Mouse (Mus musculus): ENCODE data around the gene Lrp2bp. TPM values are rescaled to one million over a fixed set of nuclear protein-coding genes. Genes with fewer than 3 reads are reported as not detected.

Lrp2bp gene
- 0.38 and 0.45 TPM in 2 replicates for polyA plus RNA-seq (2012; rRNA removed)

GRCm38 (mm10) chr8:45999138-45999783 lies at the start of gene Lrp2bp:
Lrp2bp (plus strand) TSS chr8:45999303.
- no peaks in the 10 kb centered on the region for H3K4me1 ChIP-seq (ENCODE audit: control insufficient read depth, insufficient read depth, low read length)
- H3K4me3 ChIP-seq (ENCODE audit: insufficient read depth, low read length), result peak within 1 kb of the TSS; percentile 63
- peak within 1 kb of the TSS; percentile 95 for H3K27ac ChIP-seq (ENCODE audit: insufficient read depth, low read length)
- TF ChIP-seq CTCF (IDR thresholded peaks at IDR 0.05; ENCODE audit: extremely low read depth, insufficient read depth, low read length), result no peak
- 0 out of 2 replicates have a peak, but pooled peaks have one; percentile 26 for TF ChIP-seq POLR2A (IDR thresholded peaks at IDR 0.05; ENCODE audit: extremely low read depth, insufficient read depth, low read length)

GRCm38 (mm10) chr8:45950622-45951021 lies 48.5 kb upstream of the Lrp2bp start:
- Histone ChIP-seq H3K4me1 (ENCODE audit: control insufficient read depth, insufficient read depth, low read length) (no peaks in the 10 kb centered on the region), H3K27ac (ENCODE audit: insufficient read depth, low read length) (no peak overlapping the region), H3K4me3 (ENCODE audit: insufficient read depth, low read length) (no peak overlapping the region)
- TF ChIP-seq POLR2A (IDR thresholded peaks at IDR 0.05; ENCODE audit: extremely low read depth, insufficient read depth, low read length) (no peak), CTCF (IDR thresholded peaks at IDR 0.05; ENCODE audit: extremely low read depth, insufficient read depth, low read length) (no peak)

GRCm38 (mm10) chr8:45970894-45971293 lies 28.2 kb upstream of the Lrp2bp start:
- TF ChIP-seq POLR2A (IDR thresholded peaks at IDR 0.05; ENCODE audit: extremely low read depth, insufficient read depth, low read length), result no peak
- 0 out of 2 replicates have a peak, but pooled peaks have one; percentile 0 for TF ChIP-seq CTCF (IDR thresholded peaks at IDR 0.05; ENCODE audit: extremely low read depth, insufficient read depth, low read length)
- no peak overlapping the region for H3K4me3 ChIP-seq (ENCODE audit: insufficient read depth, low read length)

GRCm38 (mm10) chr8:45973988-45974505 lies 25.1 kb upstream of the Lrp2bp start:
- TF ChIP-seq CTCF (IDR thresholded peaks at IDR 0.05; ENCODE audit: extremely low read depth, insufficient read depth, low read length) (no peak), POLR2A (IDR thresholded peaks at IDR 0.05; ENCODE audit: extremely low read depth, insufficient read depth, low read length) (no peak)
- Histone ChIP-seq H3K4me1 (ENCODE audit: control insufficient read depth, insufficient read depth, low read length) (peaks cover 3% of the 10 kb centered on the region; the same call in 1 of the 2 replicates), H3K4me3 (ENCODE audit: insufficient read depth, low read length) (no peak overlapping the region; the same call in 1 of the 2 replicates), H3K27ac (ENCODE audit: insufficient read depth, low read length) (no peak overlapping the region)

More at GRCm38 (mm10) chr8:45970894-45971293, 28.2 kb upstream of the Lrp2bp start:
- H3K27ac ChIP-seq (ENCODE audit: insufficient read depth, low read length), result no peak overlapping the region
- H3K4me1 ChIP-seq (ENCODE audit: control insufficient read depth, insufficient read depth, low read length), result no peaks in the 10 kb centered on the region

- H3K4me3 ChIP-seq (ENCODE audit: insufficient read depth, low read length), result peak within 1 kb of the TSS; percentile 47
- peaks cover 3% of the 10 kb centered on the region; the same call in 1 of the 2 replicates for H3K4me1 ChIP-seq (ENCODE audit: control insufficient read depth, insufficient read depth, low read length)
- H3K27ac ChIP-seq (ENCODE audit: insufficient read depth, low read length), result 0 out of 2 replicates have a peak within 1 kb of the TSS, but pooled peaks have one; percentile 9
- 0 out of 2 replicates have a peak, but pooled peaks have one; percentile 12 for TF ChIP-seq CTCF (IDR thresholded peaks at IDR 0.05; ENCODE audit: extremely low read depth, insufficient read depth, low read length)
- peak; percentile 92 for TF ChIP-seq POLR2A (IDR thresholded peaks at IDR 0.05; ENCODE audit: extremely low read depth, insufficient read depth, low read length)
Observed at GRCm38 (mm10) chr8:45975126-45975836, 23.8 kb upstream of the Lrp2bp start, which contains the start of the genes 1700029J07Rik and Ufsp2. 1700029J07Rik (minus strand) TSS chr8:45975252. Ufsp2 (plus strand) TSS chr8:45975528.

DNA sequence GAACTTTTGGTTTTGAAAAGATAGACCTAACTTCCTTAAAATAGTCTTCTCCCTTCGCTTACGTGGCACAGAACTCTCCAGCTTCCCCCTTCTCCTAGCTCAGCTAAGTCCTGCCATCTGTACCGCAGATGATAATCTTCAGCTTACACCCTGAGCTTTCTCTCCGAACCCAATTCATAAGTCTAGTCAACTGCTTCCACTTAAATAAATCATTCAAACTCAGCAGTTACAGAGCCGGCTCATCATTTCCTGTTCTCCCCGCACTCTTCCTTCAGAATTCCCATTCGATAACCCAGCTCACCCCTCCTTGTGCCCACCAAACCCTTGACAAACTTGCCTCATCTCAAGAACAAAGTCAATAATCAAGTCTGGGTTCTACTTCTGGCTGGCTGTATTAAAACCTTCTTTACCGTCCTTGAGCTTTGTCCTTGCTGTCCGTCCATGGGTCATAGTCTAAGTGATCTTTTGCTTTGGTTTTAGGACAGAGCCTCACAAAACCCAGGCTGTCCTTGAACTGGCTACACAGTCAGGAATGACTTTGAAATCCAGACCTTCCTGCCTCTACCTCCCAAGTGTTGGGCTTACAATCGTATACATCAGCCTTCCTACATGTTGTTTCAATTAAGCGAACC lies 23.1 kb upstream of the Lrp2bp start:
- Histone ChIP-seq H3K4me3 (ENCODE audit: insufficient read depth, low read length) (peak overlapping the region; percentile 47), H3K27ac (ENCODE audit: insufficient read depth, low read length) (no peak overlapping the region), H3K4me1 (ENCODE audit: control insufficient read depth, insufficient read depth, low read length) (peaks cover 3% of the 10 kb centered on the region; the same call in 1 of the 2 replicates)
- no peak for TF ChIP-seq POLR2A (IDR thresholded peaks at IDR 0.05; ENCODE audit: extremely low read depth, insufficient read depth, low read length)
- TF ChIP-seq CTCF (IDR thresholded peaks at IDR 0.05; ENCODE audit: extremely low read depth, insufficient read depth, low read length), result no peak

DNA sequence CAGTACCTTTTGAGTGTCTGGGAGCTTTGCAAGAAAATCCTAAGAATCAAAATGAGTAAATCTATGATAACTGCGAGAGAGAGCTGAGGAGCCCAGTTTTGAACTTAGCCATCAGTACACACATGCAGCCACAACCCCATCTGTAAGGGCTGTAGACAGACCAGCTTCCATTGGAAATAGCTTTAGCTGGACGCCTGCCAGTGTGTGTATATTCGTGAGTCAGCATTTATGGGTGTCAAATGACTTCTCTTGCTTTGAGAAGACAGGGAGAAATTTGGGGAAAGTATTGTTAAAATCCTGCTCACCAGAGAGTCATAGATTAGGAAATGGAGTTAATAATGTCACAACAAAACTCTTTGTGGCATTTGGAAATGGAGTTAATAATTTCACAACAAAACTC lies 12.4 kb upstream of the Lrp2bp start:
- H3K4me1 ChIP-seq (ENCODE audit: control insufficient read depth, insufficient read depth, low read length), result no peaks in the 10 kb centered on the region
- no peak overlapping the region for H3K4me3 ChIP-seq (ENCODE audit: insufficient read depth, low read length)
- no peak overlapping the region for H3K27ac ChIP-seq (ENCODE audit: insufficient read depth, low read length)
- TF ChIP-seq CTCF (IDR thresholded peaks at IDR 0.05; ENCODE audit: extremely low read depth, insufficient read depth, low read length) (no peak), POLR2A (IDR thresholded peaks at IDR 0.05; ENCODE audit: extremely low read depth, insufficient read depth, low read length) (no peak)

DNA sequence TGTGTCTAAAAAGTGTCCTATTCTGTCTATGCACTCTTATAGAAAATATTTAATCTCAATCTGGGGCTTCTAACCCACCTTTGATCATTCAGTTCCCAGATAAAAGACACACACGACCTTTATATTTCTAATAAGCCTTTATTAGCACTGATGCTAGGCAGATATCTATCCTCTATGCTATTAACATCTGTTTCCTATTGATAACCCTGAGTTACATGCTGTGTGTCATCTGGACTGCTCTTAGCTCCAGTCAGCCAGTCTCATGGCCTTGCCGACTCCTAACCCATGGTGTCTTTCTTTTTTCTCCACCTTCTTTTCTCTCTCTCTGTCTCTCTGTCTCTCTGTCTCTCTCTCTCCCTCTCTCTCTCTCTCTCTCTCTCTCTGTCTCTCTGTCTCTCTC lies 10.9 kb upstream of the Lrp2bp start:
- no peaks in the 10 kb centered on the region for H3K4me1 ChIP-seq (ENCODE audit: control insufficient read depth, insufficient read depth, low read length)
- no peak for TF ChIP-seq CTCF (IDR thresholded peaks at IDR 0.05; ENCODE audit: extremely low read depth, insufficient read depth, low read length)
- no peak overlapping the region for H3K4me3 ChIP-seq (ENCODE audit: insufficient read depth, low read length)
- H3K27ac ChIP-seq (ENCODE audit: insufficient read depth, low read length), result no peak overlapping the region

DNA sequence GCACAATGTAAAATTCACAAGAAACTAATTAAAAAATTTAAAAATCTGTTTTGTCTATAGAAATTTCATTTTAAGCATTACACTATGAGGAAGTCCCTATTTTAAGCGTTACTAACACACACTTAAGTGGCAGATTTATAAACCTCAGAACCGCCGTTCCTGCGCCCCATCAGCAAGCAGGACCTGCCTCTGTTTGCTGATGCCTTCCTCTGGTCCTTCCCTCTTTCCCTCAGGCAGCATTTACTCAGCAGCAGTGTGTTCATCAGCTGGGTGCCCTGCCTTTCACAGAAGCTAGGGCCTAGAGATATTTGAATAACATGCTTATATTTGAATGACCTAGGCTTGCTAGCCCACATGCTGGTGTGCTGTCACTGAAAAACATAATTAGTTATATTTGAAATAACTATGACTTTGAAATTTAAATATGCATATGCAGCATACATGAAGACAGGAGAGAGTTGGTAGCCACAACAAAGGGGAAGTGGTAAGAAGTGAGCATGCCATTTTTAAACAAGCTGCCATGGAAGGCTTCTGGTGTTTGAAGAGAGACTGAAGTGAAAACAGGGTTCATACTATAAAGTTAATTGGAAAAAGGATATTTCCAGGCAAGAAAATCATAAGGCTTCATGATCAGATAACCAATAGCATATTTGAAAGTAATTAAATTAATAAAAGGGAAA lies 8.3 kb upstream of the Lrp2bp start:
- Histone ChIP-seq H3K27ac (ENCODE audit: insufficient read depth, low read length) (no peak overlapping the region), H3K4me1 (ENCODE audit: control insufficient read depth, insufficient read depth, low read length) (no peaks in the 10 kb centered on the region), H3K4me3 (ENCODE audit: insufficient read depth, low read length) (no peak overlapping the region)
- no peak for TF ChIP-seq POLR2A (IDR thresholded peaks at IDR 0.05; ENCODE audit: extremely low read depth, insufficient read depth, low read length)
- no peak for TF ChIP-seq CTCF (IDR thresholded peaks at IDR 0.05; ENCODE audit: extremely low read depth, insufficient read depth, low read length)
